Mouse (Mus musculus) frontal cortex, postnatal 10 days (tissue): ENCODE measurements around the gene Rcan1.

Source experiments
- DNase-seq, 2 experiments: peaks; one replicate each; pipeline ENCODE4 v3.0.0; 2022; ENCODE audit warnings: low spot score in 2 of 2, mixed read lengths in 1 of 2

The Rcan1 gene

GRCm38 (mm10) chr16:92353295-92353694 is 117.4 kb downstream of the Rcan1 start:
- DNase-seq = no peak

GRCm38 (mm10) chr16:92348941-92349340 is 121.7 kb downstream of the Rcan1 start:
- DNase-seq = no peak

GRCm38 (mm10) chr16:92346297-92346916 is 124.3 kb downstream of the Rcan1 start:
- DNase-seq = peak in 1 of 2 experiments; percentile 33

GRCm38 (mm10) chr16:92345177-92345576 is 125.5 kb downstream of the Rcan1 start:
- DNase-seq = no peak
